Mouse (Mus musculus) adrenal gland, postnatal 10 days (tissue): ENCODE measurements at regions not wholly inside any gene's neighbourhood (a gene's known extent, or its start where the extent isn't known, plus 50 kb on each side); places are given as distances from the start of the nearest gene placed in this dataset.

Experiments used
- DNase-seq: peaks from one replicate; pipeline ENCODE4 v3.0.0; 2021; ENCODE audit warnings: mixed read lengths

- DNase-seq: no peak
Observed at GRCm38 (mm10) chr7:136542896-136543295, 351.5 kb upstream of the Mgmt start.

DNA sequence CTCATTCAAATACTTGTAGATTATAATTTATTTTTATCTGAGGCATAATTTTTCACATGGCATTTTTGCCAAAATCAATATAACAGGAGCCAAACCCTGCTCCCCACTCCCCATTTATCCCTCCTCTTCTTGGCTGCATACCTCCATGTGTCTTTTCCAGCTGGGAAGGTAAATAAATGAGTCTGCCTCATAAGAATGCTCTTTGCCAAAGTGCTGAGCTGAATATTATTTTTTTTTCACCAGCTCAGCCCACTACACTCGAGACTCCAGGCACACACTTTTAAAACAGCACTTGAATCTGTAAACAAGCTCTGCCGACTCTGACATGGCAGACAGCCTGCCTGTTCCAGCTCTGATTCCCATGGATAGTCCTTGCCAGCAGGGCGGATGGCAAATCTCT, 346.6 kb upstream of the Mgmt start:
- no peak for DNase-seq

- DNase-seq: no peak
Observed at GRCm38 (mm10) chr7:136556436-136556835, 338.0 kb upstream of the Mgmt start.

DNA sequence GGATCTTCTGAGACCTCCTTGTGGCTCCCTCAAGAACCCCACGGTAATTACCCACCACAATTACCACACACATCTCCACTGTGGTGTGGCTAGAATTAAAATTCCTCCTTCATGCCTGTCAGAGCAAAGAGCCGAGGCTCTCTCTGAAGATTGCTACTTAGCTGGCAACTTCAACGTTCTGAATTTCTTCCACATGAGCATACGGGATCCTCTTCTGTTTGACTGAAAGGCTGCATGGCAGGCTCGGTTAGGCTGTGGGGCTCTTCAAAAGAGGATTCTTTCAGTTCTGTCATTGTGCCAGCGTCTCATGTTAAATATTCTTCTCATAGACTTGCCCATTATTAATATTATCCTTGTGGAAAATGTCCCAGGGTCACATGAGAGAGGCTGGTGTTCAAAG, 334.9 kb upstream of the Mgmt start:
- DNase-seq: no peak

DNA sequence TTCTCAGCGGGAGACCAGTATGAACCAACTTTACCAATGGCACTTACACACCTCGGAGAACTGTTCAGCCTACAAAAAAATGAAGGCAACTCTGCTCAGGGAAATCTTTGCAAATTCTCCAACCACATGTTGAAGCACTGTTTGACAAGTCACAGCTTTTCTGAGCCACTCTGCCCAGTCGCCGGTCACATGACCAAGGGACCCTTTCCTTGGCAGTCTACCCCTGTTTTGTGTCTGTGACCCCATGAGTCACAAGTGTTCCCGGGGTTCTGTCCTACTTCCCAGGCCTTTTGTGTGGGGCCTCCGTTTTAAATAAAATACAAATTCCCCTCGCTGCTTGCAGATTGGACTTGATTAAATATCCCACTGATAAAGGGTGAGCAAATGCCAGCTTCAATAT, 323.5 kb upstream of the Mgmt start:
- DNase-seq: no peak

DNA sequence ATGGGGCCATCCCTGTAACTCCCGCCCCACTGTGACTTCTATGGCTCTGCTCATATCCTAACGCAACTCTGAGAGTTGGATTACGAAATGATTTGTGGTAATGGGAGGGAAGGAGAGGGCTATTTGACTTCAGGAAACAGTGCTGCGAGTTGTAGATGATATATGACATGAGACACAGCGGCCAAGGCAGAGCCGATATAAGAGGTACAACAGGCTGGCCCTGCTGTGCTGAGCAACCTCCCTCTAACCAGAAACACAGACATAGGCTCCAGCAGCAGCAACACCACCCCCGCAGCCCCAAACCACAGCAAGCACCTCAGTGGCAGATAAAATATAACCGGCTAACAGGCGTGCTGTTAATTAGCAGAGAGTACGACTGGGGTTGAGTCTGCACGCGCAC, 312.5 kb upstream of the Mgmt start:
- DNase-seq: peak; percentile 2

GRCm38 (mm10) chr7:136584361-136584760, 310.1 kb upstream of the Mgmt start:
- no peak for DNase-seq

DNA sequence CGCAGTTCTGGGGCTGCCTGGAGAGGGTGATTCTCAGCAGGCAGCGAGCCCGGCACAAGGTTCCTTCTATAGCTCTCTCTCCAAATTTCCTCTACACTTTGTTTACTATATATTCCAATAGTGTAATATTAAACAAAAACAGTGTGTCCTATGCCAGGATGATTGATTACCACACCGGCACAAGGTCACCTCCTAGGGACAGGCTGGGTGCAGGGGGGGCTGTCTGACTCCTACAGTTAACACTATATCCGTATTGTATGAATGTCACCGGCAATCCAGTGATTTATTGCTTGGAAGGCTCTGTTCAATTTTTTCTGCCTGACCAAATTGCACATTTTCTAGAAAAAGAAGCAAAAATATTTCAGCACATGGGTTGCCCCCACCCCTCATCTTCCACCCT, 305.9 kb upstream of the Mgmt start:
- no peak for DNase-seq

DNA sequence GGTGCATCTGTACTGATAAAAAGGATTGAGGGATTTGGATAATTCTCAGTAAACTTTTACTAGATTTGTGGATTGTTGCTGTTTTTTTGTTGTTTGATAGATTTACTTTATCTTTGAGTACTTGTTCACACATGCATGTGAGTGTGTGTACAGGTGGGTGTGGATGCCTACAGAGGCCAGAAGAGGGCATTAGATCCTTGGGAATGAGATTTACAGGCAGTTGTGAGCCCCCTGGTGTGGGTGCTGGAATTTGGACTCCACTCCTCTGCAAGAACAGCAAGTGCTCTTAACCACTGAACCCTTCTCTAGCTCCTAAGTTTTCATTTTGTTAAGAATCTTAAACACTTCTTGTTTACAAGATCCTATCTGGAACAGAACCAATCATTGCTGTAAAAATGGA, 303.5 kb upstream of the Mgmt start:
- DNase-seq: no peak

DNA sequence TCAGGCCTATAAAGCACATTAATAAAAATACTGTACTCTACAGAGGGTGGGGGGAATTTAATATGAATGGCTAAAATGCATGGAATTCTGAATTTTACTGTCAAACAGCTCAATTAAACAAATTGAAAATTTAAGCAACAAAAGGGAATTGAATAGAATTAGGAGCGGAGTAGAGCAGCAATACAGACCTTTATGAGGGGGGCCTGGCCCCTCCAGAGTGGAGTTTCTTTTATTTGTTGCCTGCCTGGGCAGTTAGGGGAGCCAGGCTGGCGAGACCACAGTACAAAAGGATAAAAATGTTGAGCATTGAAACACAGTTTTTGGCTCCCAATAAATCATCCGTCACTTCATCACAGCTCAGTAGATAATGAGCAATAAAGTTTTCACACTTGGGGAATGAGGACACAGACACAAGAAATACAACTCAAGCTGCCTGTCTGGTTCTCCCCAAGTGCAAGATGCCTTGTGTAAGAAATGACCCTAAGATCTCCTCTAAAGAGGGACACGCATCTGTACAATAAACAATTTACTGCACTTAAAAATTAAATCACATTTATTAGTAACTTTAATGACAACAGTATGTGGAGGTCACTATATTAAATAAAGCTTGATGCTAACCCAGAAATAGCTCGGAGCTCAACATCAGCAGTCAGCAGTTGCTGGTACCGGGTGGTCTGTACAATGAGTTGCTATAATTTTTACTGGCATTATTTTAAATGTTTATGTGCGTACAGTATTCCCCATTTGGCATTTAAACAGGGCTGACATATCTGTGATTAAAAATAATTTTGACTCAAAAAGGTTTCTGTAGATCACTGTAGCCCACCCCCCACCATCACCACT, 286.9 kb upstream of the Mgmt start:
- DNase-seq: no peak

DNA sequence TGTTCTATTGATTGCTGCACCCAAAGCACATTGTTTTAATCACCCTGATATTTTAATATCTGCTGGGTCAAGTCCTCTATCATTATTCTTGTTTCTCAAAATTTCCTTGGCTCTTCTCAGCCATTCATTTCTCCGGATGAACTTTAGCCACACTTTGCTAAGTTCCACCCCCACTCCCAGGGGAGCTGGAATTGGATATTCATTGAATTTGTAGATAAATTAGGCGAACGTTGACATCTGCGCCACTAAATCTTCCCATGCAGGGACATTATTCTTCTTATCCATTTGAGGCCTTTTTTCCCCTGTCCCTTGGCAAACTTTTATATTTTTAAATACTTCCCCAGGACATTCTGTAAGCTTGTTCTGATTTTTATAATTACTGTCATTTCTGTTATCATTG, 280.9 kb upstream of the Mgmt start:
- peak; percentile 65 for DNase-seq

- no peak for DNase-seq
Observed at GRCm38 (mm10) chr7:136624496-136624895, 269.9 kb upstream of the Mgmt start.

GRCm38 (mm10) chr7:136631089-136631488, 263.3 kb upstream of the Mgmt start:
- peak; percentile 39 for DNase-seq

- DNase-seq: no peak
Observed at GRCm38 (mm10) chr7:136640160-136640559, 254.3 kb upstream of the Mgmt start.

GRCm38 (mm10) chr7:136640771-136641170, 253.6 kb upstream of the Mgmt start:
- DNase-seq: no peak

GRCm38 (mm10) chr7:136649796-136650195, 244.6 kb upstream of the Mgmt start:
- no peak for DNase-seq

DNA sequence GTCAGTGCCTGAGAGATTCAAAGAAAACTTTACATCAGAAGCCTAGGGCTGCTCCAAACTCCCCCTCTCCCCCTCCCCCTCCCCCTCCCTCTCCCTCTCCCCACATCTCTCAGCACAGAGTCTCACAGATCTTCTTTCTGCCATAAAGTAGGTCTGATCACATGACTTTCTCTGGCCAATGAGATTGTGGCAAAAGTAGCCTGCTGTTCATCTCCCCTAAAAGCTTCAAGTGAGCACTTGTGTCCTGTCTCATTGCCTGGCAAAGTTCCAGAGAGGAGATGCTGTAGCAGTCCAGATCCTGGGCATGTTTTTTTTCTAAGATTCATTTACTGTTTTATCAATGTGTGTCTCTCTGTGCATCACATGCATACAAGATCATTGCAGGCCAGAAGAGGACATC, 234.5 kb upstream of the Mgmt start:
- DNase-seq: no peak

GRCm38 (mm10) chr7:136660401-136660800, 234.0 kb upstream of the Mgmt start:
- DNase-seq: no peak

- no peak for DNase-seq
Observed at GRCm38 (mm10) chr7:136664424-136665082, 229.9 kb upstream of the Mgmt start.

DNA sequence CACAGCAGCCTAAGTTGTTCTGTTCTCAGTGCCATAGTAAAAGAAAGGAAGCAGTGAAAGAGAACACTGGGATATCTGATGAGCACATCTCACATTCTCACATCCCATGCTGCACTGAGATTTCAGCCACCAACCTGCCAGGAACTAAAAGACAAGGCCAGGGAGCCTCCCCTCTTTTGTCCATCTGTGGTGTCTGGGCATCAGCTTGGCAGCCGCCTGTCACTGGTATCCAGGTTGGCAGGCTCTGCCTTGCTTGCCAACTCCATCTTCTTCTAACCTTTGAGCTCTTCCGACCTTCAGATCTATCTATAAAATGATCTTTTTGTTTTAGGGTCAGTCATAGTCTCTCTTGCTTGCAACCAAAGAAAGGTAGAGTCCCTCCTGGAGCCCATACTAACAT, 228.5 kb upstream of the Mgmt start:
- DNase-seq: no peak

- DNase-seq: no peak
Observed at GRCm38 (mm10) chr7:136666707-136667106, 227.7 kb upstream of the Mgmt start.

DNA sequence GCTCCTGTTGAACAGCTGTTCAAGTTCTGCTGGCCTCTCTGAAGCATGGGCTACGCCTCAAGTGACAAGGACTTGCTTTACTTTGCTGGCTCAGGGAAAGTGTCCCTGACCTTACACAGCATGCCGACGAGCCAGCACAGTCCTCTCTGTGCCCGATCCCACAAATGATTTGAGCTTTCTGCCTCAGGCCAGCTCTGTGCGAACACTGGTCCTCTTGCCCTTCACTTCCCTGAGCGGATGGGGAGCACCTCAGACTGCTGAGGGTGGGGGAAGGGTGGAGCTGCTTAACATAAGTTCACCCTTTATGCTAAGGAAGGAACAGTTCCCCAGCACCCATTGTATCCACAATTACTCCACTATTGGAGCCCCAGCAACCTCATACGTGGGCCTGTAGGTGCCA, 223.7 kb upstream of the Mgmt start:
- no peak for DNase-seq

DNA sequence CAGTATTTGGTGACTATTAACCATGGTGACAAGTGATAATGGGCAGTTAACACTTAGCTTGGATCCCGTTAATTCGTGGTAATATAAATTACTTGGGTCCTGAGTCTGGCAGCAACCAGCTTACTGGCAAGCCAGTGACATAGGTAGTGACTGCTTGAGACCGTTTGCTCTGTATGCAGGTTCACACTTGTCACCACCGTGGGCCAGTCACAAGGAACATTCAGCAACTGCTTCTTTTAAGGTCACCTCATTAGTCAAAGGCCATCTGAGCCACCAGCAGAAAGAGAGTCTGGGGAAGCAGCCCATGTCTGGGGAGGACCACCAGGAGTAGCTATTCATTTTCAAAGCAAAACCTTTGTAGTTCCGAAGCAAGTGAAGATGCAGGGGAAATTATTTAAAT, 220.3 kb upstream of the Mgmt start:
- DNase-seq: no peak

GRCm38 (mm10) chr7:136675041-136675440, 219.4 kb upstream of the Mgmt start:
- DNase-seq: peak; percentile 12
